Mouse (Mus musculus) erythroblast, adult 5-6 weeks (primary cell): Measurements from ENCODE around the gene Fig4. TPM values are rescaled to one million over a fixed set of nuclear protein-coding genes. Genes with fewer than 3 reads are reported as not detected.

Source experiments
- ATAC-seq: replicated peaks from 2 replicates; pipeline ENCODE4 v1.8.0; 2016; ENCODE audit warnings: moderate number of reproducible peaks, mild to moderate bottlenecking, moderate TSS enrichment, inconsistent platforms; ENCODE audit not compliant: poor library complexity, low FRiP score, severe bottlenecking
- total RNA-seq, 2 experiments: library from RNA; stranded (forward) in 1 of 2; stranded (reverse) in 1 of 2; fragments of 150-400 nt in 1 of 2; fragments of 200-764, 138-1000 nt in 1 of 2; gene quantifications; 2 replicates each; pipeline versions ENCODE4 v1.2.3 to v1.2.4; 2015 to 2017; ENCODE audit warnings: low replicate concordance in 2 of 2

Fig4 gene
- total RNA-seq, 2 experiments from 2014 or later: 17.9 to 25.4 TPM

DNA sequence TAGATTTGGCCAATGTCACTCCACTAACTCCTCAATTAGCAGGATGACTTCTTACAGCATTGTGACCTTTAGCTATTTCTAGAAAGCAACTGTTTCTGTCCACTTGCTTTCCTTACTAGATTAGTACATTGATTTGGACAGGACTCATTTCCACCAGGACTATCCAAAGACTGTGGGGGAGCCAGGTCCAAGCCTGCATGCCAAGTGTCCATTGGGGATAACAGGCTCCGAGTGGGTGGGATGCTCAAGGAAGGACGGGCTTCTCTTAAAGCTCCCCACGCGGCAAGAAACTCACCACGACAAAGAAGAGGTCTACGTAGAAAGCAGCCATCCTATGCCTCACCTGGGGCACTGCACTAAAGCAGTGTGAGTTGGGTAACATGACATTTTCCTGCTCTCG lies 75.4 kb downstream of the Fig4 start:
- ATAC-seq: no peak

GRCm38 (mm10) chr10:41223499-41223898 lies 79.6 kb downstream of the Fig4 start:
- no peak for ATAC-seq

GRCm38 (mm10) chr10:41221204-41221603 lies 81.9 kb downstream of the Fig4 start:
- peak; percentile 93 for ATAC-seq

GRCm38 (mm10) chr10:41218897-41219296 lies 84.2 kb downstream of the Fig4 start:
- ATAC-seq: no peak

DNA sequence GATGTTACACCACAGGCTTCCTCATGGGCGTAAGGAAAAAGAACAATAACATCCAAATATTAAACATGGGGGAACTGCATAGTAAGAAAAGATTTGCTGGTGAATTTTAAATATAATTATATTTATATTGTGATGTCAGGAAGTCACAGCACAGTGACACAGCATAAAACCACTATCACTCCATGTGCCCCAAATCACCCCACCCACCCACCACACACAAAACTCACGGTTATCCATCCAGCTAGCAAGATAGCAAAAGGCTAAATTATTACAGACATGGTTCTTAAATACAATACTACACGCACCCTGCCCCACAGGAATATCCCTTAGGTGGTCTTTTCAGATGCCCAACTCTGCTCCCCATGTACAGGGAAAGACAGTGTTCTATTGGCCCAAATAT lies 89.0 kb downstream of the Fig4 start:
- peak; percentile 37 for ATAC-seq

DNA sequence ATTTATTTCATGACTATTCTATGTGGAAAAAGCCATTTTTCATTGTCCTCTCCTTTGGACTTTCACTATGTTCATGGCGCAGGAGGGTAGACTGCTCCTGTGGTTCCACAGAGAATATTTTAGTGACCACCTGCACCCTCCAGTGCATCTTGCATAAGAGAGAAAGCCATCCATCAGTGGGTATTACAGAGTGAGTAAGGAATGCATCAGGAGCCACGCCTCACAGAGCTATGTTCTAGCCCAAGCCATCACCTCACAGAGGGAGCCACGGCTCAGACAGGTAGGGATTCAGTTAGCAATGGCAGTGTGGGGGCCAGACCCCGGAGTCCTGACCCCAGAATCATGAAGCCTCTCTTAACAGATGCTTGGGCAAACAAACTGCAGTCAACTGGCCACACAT lies 93.5 kb downstream of the Fig4 start:
- ATAC-seq: peak; percentile 34

DNA sequence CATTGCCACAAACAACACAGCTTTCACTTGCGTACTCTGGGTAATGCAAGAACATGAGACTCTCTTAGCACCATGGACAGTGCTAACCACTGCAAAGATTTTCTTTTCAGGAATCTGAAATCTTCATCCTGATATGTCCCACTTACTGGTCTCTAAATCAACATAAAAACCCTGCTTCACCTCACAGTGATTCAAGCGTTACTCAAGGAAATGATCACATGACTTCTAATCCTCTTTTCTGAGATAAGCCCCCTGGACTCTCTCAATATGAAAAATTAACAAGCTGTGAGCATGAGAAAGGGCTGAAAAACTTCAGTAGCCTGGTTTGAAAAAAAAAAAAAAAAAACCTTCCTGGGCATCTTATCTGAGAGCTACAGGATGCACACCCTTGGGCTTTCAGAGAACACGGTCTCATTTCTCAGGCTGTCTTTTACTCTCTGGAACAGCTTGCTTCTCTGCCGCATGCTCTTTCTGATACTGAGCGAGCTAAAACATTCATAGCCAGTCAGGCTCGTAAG lies 94.1 kb downstream of the Fig4 start:
- ATAC-seq: peak; percentile 71

- no peak for ATAC-seq
Measured at GRCm38 (mm10) chr10:41205647-41206046, 97.4 kb downstream of the Fig4 start.

DNA sequence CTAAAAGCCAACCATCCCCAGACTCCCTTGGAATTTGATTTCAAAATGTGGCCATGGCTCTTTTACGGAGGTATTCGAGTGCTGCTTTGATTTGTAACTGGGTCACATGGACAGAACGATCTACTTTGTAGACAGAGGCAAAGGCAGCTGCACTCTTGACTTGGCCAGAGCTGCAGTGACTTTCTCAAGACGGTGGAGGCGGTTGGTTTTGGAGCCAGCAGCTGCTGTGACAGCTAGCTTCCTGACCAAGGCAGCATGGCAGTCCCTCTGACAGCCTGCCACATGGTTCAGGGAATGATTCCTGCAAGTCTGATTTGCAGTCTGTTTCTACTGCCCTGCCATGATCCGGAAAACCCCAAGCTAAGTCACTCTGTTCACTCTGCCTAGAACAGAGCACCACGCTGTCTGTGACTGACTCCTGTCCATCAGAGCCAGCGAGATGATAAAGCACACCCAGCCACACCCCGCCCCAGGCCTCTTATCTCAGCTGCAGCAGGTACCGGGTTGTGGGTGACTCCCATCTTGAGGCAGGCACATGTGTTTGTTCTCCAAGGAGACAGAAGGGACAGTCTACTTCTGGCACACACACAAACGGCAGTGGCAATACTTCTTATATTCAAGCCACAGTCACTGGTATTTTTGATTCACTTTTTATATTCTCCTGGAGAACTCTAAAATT lies 98.3 kb downstream of the Fig4 start:
- ATAC-seq: peak; percentile 79

DNA sequence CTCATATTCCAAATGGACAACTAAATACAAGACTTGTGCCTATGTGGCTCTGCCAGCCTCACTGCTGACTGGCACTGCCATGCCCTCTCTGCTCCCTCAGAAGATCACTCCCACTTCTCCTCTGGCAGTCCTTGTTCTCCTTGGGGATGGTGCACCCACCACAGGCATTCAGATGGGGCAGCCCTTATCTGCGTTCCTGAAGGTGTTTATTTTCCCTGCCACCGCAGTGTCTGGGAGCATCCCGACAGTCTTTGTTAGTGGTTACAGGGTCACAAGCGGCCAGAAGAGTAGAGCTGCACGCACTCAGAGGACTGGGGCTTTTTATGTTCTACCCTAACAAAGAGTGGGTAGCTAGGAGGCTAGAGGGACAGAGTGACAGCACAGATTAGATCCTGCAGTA lies 98.9 kb downstream of the Fig4 start:
- no peak for ATAC-seq

DNA sequence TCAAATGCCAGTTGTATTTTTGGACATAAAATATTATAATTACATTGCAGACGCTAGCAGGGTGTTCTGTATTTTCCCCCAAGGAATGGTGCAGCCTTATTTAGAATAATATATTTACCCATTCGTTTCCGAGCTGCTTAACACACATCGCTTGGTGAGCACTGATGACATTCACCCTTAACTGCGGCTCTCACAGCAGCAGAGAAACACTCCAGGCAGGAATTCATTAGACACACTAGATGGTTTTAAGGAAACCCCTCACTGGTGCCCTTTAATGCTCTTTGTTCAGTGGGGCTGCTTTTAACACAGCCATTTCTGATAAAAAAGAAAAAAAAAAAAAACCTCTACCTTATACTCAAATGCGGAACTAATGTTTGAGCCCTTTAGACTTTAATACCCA lies 104.3 kb downstream of the Fig4 start:
- ATAC-seq: no peak

- ATAC-seq: peak; percentile 75
Measured at GRCm38 (mm10) chr10:41197788-41198187, 105.3 kb downstream of the Fig4 start.

DNA sequence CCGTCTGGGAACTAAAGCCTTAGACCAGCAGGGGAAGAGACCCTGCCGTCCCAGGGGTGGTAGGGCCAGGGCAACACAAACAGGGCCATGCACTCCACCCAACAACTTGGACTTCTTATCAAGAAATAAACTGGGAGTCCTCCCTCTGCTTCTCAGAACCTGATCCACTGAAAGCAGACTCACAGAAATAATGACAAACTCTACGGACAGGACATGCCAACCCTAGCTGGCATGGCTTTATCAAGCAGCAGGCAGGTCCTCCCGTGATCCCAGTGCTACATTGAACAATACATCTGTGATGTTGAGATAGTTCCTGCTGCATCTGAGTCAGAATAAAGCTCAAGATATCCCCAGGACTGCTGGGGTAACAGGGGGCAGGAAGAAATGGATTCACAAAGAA lies 106.8 kb downstream of the Fig4 start:
- ATAC-seq: peak; percentile 75

- ATAC-seq: peak; percentile 99
Measured at GRCm38 (mm10) chr10:41189392-41189791, 113.7 kb downstream of the Fig4 start.

GRCm38 (mm10) chr10:41183975-41184374 lies 119.1 kb downstream of the Fig4 start:
- ATAC-seq: no peak

GRCm38 (mm10) chr10:41182644-41183043 lies 120.4 kb downstream of the Fig4 start:
- ATAC-seq: no peak

- no peak for ATAC-seq
Measured at GRCm38 (mm10) chr10:41166141-41166540, 136.9 kb downstream of the Fig4 start.

DNA sequence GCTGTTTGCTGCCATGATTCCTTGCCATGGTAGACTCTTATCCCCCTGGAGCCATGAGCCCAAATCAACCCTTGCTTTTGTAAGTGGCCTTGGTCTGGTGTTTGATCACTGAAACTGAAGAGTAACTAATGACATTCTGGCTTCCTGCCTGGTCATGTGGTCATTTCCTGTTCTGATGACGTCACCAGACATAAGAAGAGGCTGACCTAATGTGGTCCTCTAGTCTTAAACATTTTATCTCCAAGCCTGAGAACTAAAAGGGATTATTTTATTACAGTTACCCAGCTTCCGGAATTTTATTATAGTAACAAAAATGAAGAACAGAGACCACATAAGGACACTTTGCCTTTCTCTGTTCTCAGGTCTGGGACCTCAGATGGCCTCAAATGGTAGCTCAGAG lies 140.0 kb downstream of the Fig4 start:
- ATAC-seq: no peak

GRCm38 (mm10) chr10:41157296-41157695 lies 145.8 kb downstream of the Fig4 start:
- no peak for ATAC-seq

- no peak for ATAC-seq
Measured at GRCm38 (mm10) chr10:41156693-41157092, 146.4 kb downstream of the Fig4 start.

GRCm38 (mm10) chr10:41153229-41153750 lies 149.8 kb downstream of the Fig4 start:
- ATAC-seq: no peak

DNA sequence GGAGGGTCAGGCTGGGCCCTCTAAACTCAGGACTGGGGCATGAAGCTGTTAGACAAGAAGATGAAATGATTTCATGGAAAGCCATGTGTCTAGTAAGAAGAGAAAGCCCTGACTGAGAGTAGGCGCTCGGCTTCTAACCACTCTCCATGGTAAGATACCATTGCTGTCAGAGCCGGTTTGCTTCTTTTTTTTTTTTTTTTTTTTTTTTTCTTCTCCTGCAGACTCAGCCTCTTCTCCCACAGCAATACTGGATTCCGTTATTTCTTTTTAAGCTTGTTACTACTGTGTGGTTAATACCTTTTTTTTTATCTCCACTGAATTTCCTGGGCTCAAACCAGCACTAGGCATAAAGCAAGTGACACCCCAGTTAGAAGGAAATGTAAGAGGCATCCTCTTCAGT lies 151.2 kb downstream of the Fig4 start:
- no peak for ATAC-seq
